20 mouse cellular contexts compared by ENCODE assay signal in genomic region chr15:102562491-102562890, GRCm38 (mm10). TPM values are rescaled to one million over a fixed set of nuclear protein-coding genes. Genes with fewer than 3 reads are reported as not detected.
"Had no signal": no experiment of that assay in that cellular context is flagged by ENCODE, and none has a peak within 500 bp of the region (broad histone marks: within the 10 kb centered on the region; RNA-seq: fewer than 3 reads in every experiment).

No protein-coding gene starts in this region.

- H3K27me3 ChIP-seq: limb, embryonic 15.5 days; liver, embryonic 13.5 days; midbrain, embryonic 15.5 days had no signal

- H3K9ac ChIP-seq: limb, embryonic 15.5 days; liver, embryonic 13.5 days; midbrain, embryonic 15.5 days had no signal

- ATAC-seq: midbrain, embryonic 15.5 days had no signal

- H3K4me1 ChIP-seq: limb, embryonic 15.5 days; liver, embryonic 13.5 days; midbrain, embryonic 15.5 days had no signal

- H3K9me3 ChIP-seq: limb, embryonic 15.5 days; liver, embryonic 13.5 days; midbrain, embryonic 15.5 days had no signal

- DNase-seq: kidney, adult 18-20 months; kidney, postnatal 10 days; kidney, postnatal 4 days; liver, embryonic 13.5 days; lung, adult 18-20 months; retina, postnatal 1 day; right cerebral cortex, postnatal 4 days; spleen, adult 18-20 months; thymus, adult 18-20 months; thymus, postnatal 14 days had no signal

- H3K27ac ChIP-seq: left cerebral cortex, adult 2 months; limb, embryonic 15.5 days; liver, embryonic 13.5 days; midbrain, embryonic 15.5 days had no signal

- H3K4me2 ChIP-seq: limb, embryonic 15.5 days; liver, embryonic 13.5 days; midbrain, embryonic 15.5 days had no signal

- H3K4me3 ChIP-seq: left cerebral cortex, adult 2 months; limb, embryonic 15.5 days; liver, embryonic 13.5 days; midbrain, embryonic 15.5 days had no signal

RNA-seq across cellular contexts. Expression of gene Gm10337, which starts 59.0 kb away (rescaled TPM):
- total RNA-seq: layer of hippocampus, adult 8-10 months; layer of hippocampus, postnatal 25 days; left cerebral cortex, adult 2 months; left cerebral cortex, postnatal 14 days; megakaryocyte-erythroid progenitor cell, adult 5-6 weeks had no signal
- polyA plus RNA-seq: kidney, embryonic 14.5 days; limb, embryonic 11.5 days; liver, embryonic 13.5 days; lung, embryonic 16.5 days had no signal
